Mouse (Mus musculus): Measurements from ENCODE around the gene Tekt3. TPM values are rescaled to one million over a fixed set of nuclear protein-coding genes. Genes with fewer than 3 reads are reported as not detected.

Gene Tekt3
- polyA plus RNA-seq, 1 experiment = not detected

DNA sequence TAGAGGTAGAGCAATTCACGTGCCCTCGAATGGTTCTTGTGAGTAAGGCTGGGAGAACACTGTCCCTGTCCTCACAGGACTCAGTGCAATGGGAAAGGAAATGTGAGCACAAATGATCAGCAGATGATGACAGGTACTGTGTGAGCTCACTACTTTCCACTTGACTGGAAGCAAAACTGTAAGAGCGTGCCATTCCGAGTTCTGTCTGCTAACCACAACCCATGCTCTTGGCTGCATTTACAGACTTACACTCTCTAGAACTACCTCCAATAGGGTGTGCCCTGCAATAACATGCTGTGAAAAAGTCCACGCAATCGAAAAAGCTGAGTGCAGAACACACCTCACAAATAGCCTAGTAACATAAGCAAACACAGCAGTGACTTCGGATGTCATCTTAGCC, 5.9 kb upstream of the Tekt3 start:
- no peaks in the 10 kb centered on the region for H3K36me3 ChIP-seq (replicated peaks; ENCODE audit: low read length)
- peaks cover 5% of the 10 kb centered on the region for H3K27me3 ChIP-seq (replicated peaks)
- H3K9me3 ChIP-seq = no peaks in the 10 kb centered on the region
- H3K4me3 ChIP-seq (replicated peaks) = no peak overlapping the region
- TF ChIP-seq GATA1 (IDR thresholded peaks at IDR 0.05; ENCODE audit: borderline replicate concordance, low read length) (no peak), FLI1 (IDR thresholded peaks at IDR 0.05; ENCODE audit: low read length) (no peak)
- H3K4me1 ChIP-seq = peaks cover 4% of the 10 kb centered on the region; the same call in 1 of the 2 replicates

DNA sequence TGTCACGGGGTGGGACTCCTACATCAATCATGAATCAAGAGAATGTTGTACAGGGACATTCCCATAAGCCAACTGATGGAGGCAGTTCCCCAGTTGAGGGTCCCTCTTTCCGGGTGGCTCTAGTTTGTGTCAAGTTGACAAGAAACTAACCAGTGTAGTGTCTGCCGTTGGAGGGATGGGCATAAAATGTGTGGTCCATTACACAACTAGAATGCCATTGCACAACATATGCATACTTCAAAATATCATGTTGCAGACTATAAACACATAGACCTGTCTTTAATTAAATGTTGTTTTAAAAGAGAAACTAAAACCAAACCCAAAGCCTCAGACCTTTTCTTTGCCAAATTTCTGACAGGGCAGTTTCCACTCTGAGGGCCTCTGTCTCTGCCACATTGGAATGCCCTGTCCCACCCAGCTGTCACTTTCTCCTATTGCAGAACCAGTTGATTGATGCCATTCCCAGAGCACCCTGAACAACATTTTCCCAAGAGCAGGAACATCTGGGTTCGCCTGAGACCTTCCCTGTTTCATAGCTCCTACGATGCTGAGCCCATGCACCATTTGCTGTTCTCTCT, 3.0 kb upstream of the Tekt3 start:
- Histone ChIP-seq H3K36me3 (replicated peaks; ENCODE audit: low read length) (no peaks in the 10 kb centered on the region), H3K27me3 (replicated peaks) (peaks cover 12% of the 10 kb centered on the region), H3K9me3 (no peaks in the 10 kb centered on the region), H3K4me3 (replicated peaks) (no peak overlapping the region), H3K4me1 (peaks cover 4% of the 10 kb centered on the region; the same call in 1 of the 2 replicates)
- TF ChIP-seq FLI1 (IDR thresholded peaks at IDR 0.05; ENCODE audit: low read length) = no peak
- no peak for TF ChIP-seq GATA1 (IDR thresholded peaks at IDR 0.05; ENCODE audit: borderline replicate concordance, low read length)

DNA sequence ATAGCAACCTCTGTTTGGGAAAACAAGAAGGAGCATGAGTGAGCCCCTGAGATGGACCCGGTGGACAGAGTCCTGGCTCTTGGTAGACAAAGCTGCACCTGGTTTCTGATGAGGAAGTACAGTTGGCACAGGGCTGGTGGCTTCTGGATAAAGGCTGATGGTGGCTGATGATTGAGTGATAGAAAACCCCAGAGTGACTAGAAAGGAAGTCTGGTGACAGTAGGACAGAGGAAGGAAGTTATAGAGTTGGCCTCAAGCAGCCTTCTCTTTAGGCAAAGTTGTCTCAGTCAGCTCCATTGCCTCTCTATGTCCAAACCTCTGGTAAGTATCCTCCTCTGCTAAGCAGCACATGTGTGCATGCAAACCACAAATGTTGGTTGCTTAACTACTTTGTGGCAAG, 1.5 kb upstream of the Tekt3 start:
- peaks cover 4% of the 10 kb centered on the region; the same call in 1 of the 2 replicates for H3K4me1 ChIP-seq
- H3K9me3 ChIP-seq = no peaks in the 10 kb centered on the region
- TF ChIP-seq FLI1 (IDR thresholded peaks at IDR 0.05; ENCODE audit: low read length) (no peak), GATA1 (IDR thresholded peaks at IDR 0.05; ENCODE audit: borderline replicate concordance, low read length) (no peak)
- no peaks in the 10 kb centered on the region for H3K36me3 ChIP-seq (replicated peaks; ENCODE audit: low read length)
- H3K4me3 ChIP-seq (replicated peaks) = no peak overlapping the region
- H3K27me3 ChIP-seq (replicated peaks) = peaks cover 13% of the 10 kb centered on the region

DNA sequence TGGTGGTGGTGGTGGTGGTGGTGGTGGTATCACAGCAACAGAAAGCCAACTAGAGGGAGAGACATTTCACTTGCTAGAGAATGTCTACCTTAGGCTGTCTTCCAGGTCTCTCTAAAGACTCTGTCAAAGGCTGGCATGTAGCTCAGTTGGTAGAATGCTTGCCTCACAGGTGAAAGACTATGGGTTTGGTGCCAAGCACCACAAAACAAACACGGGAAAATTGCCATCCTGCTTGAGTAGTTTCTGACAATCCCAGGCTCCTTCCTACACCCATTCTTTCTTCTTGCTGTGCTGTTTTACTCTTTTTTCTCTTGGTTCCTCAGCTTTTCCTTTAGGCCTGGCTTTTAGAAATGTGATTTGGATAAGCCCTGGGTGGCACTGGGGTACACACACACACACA, 5.1 kb downstream of the Tekt3 start:
- TF ChIP-seq FLI1 (IDR thresholded peaks at IDR 0.05; ENCODE audit: low read length) (no peak), GATA1 (IDR thresholded peaks at IDR 0.05; ENCODE audit: borderline replicate concordance, low read length) (no peak)
- peaks cover 5% of the 10 kb centered on the region; the same call in 1 of the 2 replicates for H3K9me3 ChIP-seq
- no peak overlapping the region for H3K4me3 ChIP-seq (replicated peaks)
- peaks cover 5% of the 10 kb centered on the region for H3K27me3 ChIP-seq (replicated peaks)
- H3K4me1 ChIP-seq = no peaks in the 10 kb centered on the region
- no peaks in the 10 kb centered on the region for H3K36me3 ChIP-seq (replicated peaks; ENCODE audit: low read length)

DNA sequence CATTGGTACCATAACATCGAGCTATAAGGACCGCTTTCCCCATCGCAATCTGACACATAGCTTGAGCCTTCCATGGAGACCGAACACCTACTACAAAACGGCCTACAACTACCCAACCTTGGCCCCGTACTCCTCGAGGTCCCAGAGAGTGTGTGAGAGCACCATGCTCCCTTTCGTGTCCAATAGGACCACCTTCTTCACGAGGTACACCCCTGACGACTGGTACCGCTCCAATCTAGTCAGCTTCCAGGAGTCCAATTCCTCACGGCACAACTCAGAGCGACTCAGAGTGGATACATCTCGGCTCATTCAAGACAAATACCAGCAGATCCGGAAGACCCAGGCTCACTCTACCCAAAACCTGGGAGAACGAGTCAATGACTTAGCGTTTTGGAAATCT, 8.6 kb downstream of the Tekt3 start:
- Histone ChIP-seq H3K9me3 (peaks cover 5% of the 10 kb centered on the region; the same call in 1 of the 2 replicates), H3K4me1 (no peaks in the 10 kb centered on the region), H3K27me3 (replicated peaks) (peaks cover 2% of the 10 kb centered on the region), H3K36me3 (replicated peaks; ENCODE audit: low read length) (no peaks in the 10 kb centered on the region), H3K4me3 (replicated peaks) (no peak overlapping the region)
- no peak for TF ChIP-seq FLI1 (IDR thresholded peaks at IDR 0.05; ENCODE audit: low read length)
- no peak for TF ChIP-seq GATA1 (IDR thresholded peaks at IDR 0.05; ENCODE audit: borderline replicate concordance, low read length)

DNA sequence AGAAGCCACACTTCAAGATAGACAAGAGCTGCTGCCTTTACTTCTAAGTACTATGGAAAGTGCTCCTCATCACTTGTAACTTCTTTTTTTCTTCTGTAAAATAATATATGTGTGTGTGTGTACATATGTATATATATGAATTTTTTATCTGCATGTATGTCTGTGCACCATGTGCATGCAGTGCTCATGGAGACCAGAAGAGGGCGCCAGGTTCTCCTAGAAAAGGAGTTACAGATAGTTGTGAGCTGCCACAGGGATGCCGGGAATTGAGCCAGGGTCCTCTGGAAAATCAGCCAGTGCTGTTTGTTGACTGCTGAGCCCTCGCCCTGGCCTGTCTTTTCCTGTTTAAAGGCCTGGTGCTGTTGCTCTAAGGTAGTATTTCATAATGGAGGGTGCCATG, 23.1 kb downstream of the Tekt3 start:
- Histone ChIP-seq H3K4me1 (no peaks in the 10 kb centered on the region), H3K36me3 (replicated peaks; ENCODE audit: low read length) (no peaks in the 10 kb centered on the region), H3K9me3 (peaks cover 18% of the 10 kb centered on the region), H3K4me3 (replicated peaks) (no peak overlapping the region), H3K27me3 (replicated peaks) (peaks cover 2% of the 10 kb centered on the region)
- TF ChIP-seq FLI1 (IDR thresholded peaks at IDR 0.05; ENCODE audit: low read length) (no peak), GATA1 (IDR thresholded peaks at IDR 0.05; ENCODE audit: borderline replicate concordance, low read length) (no peak)

DNA sequence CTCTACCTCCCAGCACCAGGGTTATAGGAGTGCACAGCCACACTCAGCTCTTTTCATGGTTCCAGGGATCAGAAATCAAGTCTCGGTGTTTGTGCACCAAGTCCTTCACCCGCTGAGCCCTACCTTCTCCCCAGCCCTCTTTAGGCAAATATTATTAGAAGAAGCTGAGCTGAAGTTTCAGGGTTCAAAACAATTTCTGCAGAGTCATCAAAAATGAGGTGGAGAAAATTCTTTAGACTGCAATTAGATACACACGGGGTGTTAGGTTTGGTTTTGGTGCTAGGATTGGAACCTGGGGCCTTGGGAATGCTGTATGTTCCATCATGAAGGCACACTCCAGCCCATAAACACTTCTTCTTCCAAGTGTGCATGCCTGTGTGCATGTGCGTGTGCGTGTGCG, 27.2 kb downstream of the Tekt3 start:
- Histone ChIP-seq H3K27me3 (replicated peaks) (peaks cover 2% of the 10 kb centered on the region), H3K36me3 (replicated peaks; ENCODE audit: low read length) (no peaks in the 10 kb centered on the region), H3K4me1 (no peaks in the 10 kb centered on the region), H3K9me3 (peaks cover 15% of the 10 kb centered on the region), H3K4me3 (replicated peaks) (no peak overlapping the region)
- TF ChIP-seq FLI1 (IDR thresholded peaks at IDR 0.05; ENCODE audit: low read length) (no peak), GATA1 (IDR thresholded peaks at IDR 0.05; ENCODE audit: borderline replicate concordance, low read length) (no peak)

DNA sequence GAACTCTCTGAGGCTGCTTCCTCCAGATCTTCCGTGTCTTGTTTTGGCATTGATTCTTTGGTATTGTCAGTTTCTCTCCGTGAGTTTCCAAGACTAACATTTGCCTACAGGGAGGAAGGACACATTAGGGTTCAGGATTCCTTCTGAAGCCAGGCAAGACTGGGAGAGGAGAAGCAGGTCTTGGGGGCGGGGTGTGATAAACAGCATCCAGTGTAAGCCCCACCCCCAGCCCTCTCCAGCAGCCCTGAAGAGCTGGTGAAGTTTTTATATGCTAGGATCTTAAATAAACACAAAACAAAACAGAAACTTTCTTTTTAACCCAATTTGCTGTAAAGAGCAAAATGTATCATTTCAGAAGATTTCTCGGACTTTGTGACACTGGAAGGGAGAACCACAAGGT, 28.8 kb downstream of the Tekt3 start:
- Histone ChIP-seq H3K36me3 (replicated peaks; ENCODE audit: low read length) (no peaks in the 10 kb centered on the region), H3K27me3 (replicated peaks) (peaks cover 6% of the 10 kb centered on the region), H3K4me3 (replicated peaks) (no peak overlapping the region), H3K9me3 (peaks cover under 1% of the 10 kb centered on the region; the same call in 1 of the 2 replicates), H3K4me1 (no peaks in the 10 kb centered on the region)
- TF ChIP-seq FLI1 (IDR thresholded peaks at IDR 0.05; ENCODE audit: low read length) = no peak
- TF ChIP-seq GATA1 (IDR thresholded peaks at IDR 0.05; ENCODE audit: borderline replicate concordance, low read length) = no peak

DNA sequence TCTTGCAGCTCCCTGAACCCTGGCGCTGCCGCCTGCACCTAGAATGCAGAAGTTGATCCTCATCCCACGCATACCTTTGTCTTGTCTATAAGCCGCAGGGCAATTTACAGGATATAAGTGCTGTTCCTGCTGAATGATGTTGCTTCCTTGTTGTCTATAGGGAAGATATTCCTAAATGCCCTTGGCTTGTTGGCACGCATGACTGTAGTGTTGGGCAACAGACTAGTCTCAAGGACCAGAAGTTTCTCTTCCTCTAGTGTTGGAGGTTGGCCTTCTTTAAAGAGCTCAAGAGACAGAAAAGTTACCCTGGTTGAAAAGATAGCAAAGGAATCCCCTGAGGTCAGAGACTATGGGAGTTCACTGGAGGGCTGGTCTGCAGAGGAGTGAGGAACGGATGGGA, 29.5 kb downstream of the Tekt3 start:
- TF ChIP-seq GATA1 (IDR thresholded peaks at IDR 0.05; ENCODE audit: borderline replicate concordance, low read length) (no peak), FLI1 (IDR thresholded peaks at IDR 0.05; ENCODE audit: low read length) (no peak)
- H3K9me3 ChIP-seq = no peaks in the 10 kb centered on the region
- no peaks in the 10 kb centered on the region for H3K36me3 ChIP-seq (replicated peaks; ENCODE audit: low read length)
- H3K4me3 ChIP-seq (replicated peaks) = no peak overlapping the region
- no peaks in the 10 kb centered on the region for H3K4me1 ChIP-seq
- H3K27me3 ChIP-seq (replicated peaks) = peaks cover 6% of the 10 kb centered on the region

DNA sequence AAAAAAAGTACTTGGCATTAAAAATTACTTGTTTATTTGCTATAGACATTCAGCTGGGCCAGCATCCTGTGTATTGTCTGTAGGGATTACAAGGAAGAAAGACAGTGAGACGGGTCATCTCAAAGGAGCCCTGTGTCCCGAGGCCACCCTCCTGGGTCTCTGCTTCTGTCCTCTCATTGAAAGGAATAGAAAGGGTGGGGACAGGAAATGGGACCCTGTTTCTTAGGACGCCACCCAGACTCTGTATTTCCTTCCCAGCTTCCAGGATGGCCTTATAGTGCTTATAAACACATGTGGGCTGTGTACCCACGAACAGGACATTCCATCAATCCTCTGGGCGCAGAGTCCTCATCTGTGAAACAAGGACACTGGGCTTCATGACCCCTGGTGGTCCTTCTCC, 30.8 kb downstream of the Tekt3 start:
- H3K9me3 ChIP-seq = no peaks in the 10 kb centered on the region
- no peaks in the 10 kb centered on the region for H3K4me1 ChIP-seq
- H3K4me3 ChIP-seq (replicated peaks) = no peak overlapping the region
- H3K27me3 ChIP-seq (replicated peaks) = peaks cover 6% of the 10 kb centered on the region
- no peaks in the 10 kb centered on the region for H3K36me3 ChIP-seq (replicated peaks; ENCODE audit: low read length)
- TF ChIP-seq FLI1 (IDR thresholded peaks at IDR 0.05; ENCODE audit: low read length) = no peak
- TF ChIP-seq GATA1 (IDR thresholded peaks at IDR 0.05; ENCODE audit: borderline replicate concordance, low read length) = no peak

All from megakaryocyte, embryonic 14.5 days (primary cell).